Mouse (Mus musculus) heart, embryonic 14.5 days (tissue): Measurements from ENCODE around the gene Map3k5. TPM values are rescaled to one million over a fixed set of nuclear protein-coding genes. Genes with fewer than 3 reads are reported as not detected.

ENCODE experiments used
- ATAC-seq: fragments of 200-750 bp; cut with Nextera tagmentation; 2 replicates; pipeline ENCODE4 v1.8.0; 2017; ENCODE audit warnings: low read depth, moderate TSS enrichment; ENCODE audit not compliant: insufficient number of reproducible peaks, insufficient read depth, low FRiP score
- H3K27ac ChIP-seq, 2 experiments: fragments of 200-500 bp in 1 of 2; fragments of 300-500 bp in 1 of 2; sonication (generic) in 1 of 2; replicated peaks in 1 of 2; 2 replicates each; pipeline ENCODE4 v1.5.1; 2012 to 2014; ENCODE audit warnings: low read depth in 2 of 2, low read length in 2 of 2, control low read depth in 1 of 2, mild to moderate bottlenecking in 1 of 2, mixed read lengths in 1 of 2; ENCODE audit not compliant: control insufficient read depth in 1 of 2, insufficient read depth in 1 of 2
- H3K27me3 ChIP-seq: fragments of 300-500 bp; sonication (generic); 2 replicates; pipeline ENCODE4 v1.6.1; 2014; ENCODE audit warnings: mild to moderate bottlenecking, low read length, control low read depth; ENCODE audit not compliant: control insufficient read depth, insufficient read depth
- H3K36me3 ChIP-seq: fragments of 300-500 bp; sonication (generic); 2 replicates; pipeline ENCODE4 v1.6.1; 2014; ENCODE audit warnings: mild to moderate bottlenecking, control low read depth, low read length, mixed read lengths; ENCODE audit not compliant: control insufficient read depth, insufficient read depth
- H3K4me1 ChIP-seq, 2 experiments: fragments of 200-500 bp in 1 of 2; fragments of 300-500 bp in 1 of 2; sonication (generic) in 1 of 2; 2 replicates each; pipeline ENCODE4 v1.6.1; 2012 to 2014; ENCODE audit warnings: low read length in 2 of 2, control low read depth in 1 of 2, mixed read lengths in 1 of 2; ENCODE audit not compliant: control insufficient read depth in 2 of 2, insufficient read depth in 2 of 2
- H3K4me2 ChIP-seq: fragments of 300-500 bp; sonication (generic); 2 replicates; pipeline ENCODE4 v1.6.1; 2014; ENCODE audit warnings: mild to moderate bottlenecking, low read length
- H3K4me3 ChIP-seq, 2 experiments: fragments of 200-500 bp in 1 of 2; fragments of 300-500 bp in 1 of 2; sonication (generic) in 1 of 2; 2 replicates each; pipeline ENCODE4 v1.5.1; 2012 to 2014; ENCODE audit warnings: low read length in 2 of 2, mild to moderate bottlenecking in 2 of 2, control low read depth in 1 of 2, low read depth in 1 of 2, moderate library complexity in 1 of 2; ENCODE audit not compliant: control insufficient read depth in 1 of 2, insufficient read depth in 1 of 2
- H3K9ac ChIP-seq: fragments of 300-500 bp; sonication (generic); 2 replicates; pipeline ENCODE4 v1.6.1; 2014; ENCODE audit warnings: mild to moderate bottlenecking, low read length
- H3K9me3 ChIP-seq: fragments of 300-500 bp; sonication (generic); 2 replicates; pipeline ENCODE4 v1.6.1; 2016; ENCODE audit warnings: low read length, control low read depth; ENCODE audit not compliant: control insufficient read depth
- WGBS: fragments of 180-500 bp; shearing (Covaris S2); extraction: QIAGEN DNeasy Blood & Tissue Kit; methylation state at CpG from one replicate; pipeline ENCODE4 v1.1.7; 2014; 5-methylcytosine and 5-hydroxymethylcytosine counted together
- polyA plus RNA-seq: library from polyadenylated mRNA; unstranded; fragments of >200 nt; fragmentation: Nextera tagmentation; extraction: Ambion mirVana; gene quantifications from 2 replicates; pipeline ENCODE4 v1.2.1, GENCODE M21; 2014

The Map3k5 gene
- polyA plus RNA-seq, 1 experiment from 2014 or later = 4.5 TPM

DNA sequence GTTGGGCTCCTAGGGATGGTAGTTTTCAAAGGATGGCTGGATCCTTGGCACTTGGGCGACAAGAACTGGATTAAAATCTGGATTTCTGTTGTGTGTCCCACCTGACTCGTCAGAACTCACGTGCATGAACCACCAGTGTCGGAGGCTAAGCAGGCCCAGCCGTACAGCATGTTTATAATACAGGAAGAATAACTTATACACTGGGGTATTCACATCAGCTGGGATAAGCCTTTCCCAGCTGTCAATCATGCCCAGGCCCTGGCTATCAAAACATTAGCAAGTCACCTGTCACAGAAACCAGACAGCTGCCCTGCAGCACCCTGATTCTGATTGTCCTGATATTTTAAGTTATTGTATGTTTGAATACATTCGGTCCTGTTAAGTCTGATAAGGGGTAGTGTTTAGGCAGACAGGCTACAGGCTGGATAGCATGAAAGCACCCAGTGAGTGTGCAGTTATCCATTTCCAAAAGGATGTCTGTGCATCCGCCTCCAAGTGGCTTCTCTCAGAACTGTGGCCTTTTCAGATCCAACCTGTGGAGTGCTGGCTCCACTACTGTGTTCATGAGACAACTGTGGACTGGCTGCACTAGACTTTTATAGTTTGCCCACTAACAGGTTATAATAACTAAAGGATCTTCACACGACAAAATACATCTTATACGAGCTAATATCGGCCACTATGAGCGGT is 135.6 kb downstream of the Map3k5 start:
- Histone ChIP-seq H3K27me3 (no peaks in the 10 kb centered on the region), H3K27ac (no peak overlapping the region), H3K9ac (no peak overlapping the region), H3K4me3 (no peak overlapping the region), H3K4me1 (no peaks in the 10 kb centered on the region), H3K9me3 (no peaks in the 10 kb centered on the region), H3K4me2 (no peak overlapping the region), H3K36me3 (no peaks in the 10 kb centered on the region)
- WGBS = 87% methylated on average over 11 of the region's 11 CpGs
- no peak for ATAC-seq

DNA sequence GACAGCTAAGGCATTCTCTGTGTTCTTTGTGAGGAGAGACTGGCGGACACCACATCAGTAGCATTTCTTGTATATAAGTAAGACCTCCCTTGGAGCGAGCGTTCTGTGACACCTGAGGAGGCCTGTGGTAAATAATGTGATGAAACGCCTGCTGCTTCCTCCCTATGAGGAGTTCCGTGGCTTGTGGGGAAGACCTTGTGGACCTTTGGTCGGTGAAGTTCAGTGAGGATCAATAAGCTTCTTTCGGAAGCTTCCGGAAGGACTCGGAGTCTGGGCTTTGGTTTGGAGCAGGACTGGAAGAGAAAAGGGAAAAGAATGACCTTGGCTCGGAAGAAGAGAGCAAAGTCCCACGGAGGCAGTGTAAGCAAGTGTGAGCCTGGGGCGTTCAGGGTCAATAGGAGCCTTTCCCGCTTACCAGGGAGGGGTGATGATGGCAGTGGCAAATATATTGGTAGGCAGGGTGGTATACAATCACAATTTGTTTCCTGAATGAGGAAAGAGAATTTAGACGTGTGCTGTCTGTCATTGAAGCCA is 136.4 kb downstream of the Map3k5 start:
- Histone ChIP-seq H3K9ac (no peak overlapping the region), H3K4me3 (no peak overlapping the region), H3K36me3 (no peaks in the 10 kb centered on the region), H3K27me3 (no peaks in the 10 kb centered on the region), H3K4me2 (no peak overlapping the region), H3K9me3 (no peaks in the 10 kb centered on the region), H3K27ac (no peak overlapping the region), H3K4me1 (no peaks in the 10 kb centered on the region)
- WGBS = 86% methylated on average over 14 of the region's 14 CpGs
- no peak for ATAC-seq

DNA sequence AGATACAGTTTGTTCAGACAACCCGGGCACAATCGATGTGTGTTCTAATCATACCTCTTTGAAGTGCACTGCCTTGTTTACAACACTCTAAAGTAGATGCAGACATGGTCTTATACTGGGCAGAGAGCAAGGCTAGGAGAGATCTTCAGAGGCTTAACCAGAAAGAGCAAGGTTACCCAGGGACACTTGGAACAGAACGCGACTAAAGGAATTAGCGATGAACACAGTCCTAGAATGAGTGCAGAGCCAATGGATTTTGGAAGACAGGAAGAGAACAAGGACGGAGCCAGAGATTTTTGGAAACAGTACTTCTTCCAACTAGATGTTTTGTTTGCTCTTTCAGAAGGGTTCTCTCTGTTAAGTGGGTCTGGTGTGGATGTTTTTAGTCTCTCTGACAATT is 137.4 kb downstream of the Map3k5 start:
- no peaks in the 10 kb centered on the region for H3K27me3 ChIP-seq
- H3K4me1 ChIP-seq = no peaks in the 10 kb centered on the region
- WGBS = 83% methylated on average over 6 of the region's 6 CpGs
- no peaks in the 10 kb centered on the region for H3K9me3 ChIP-seq
- no peak overlapping the region for H3K4me2 ChIP-seq
- no peak overlapping the region for H3K9ac ChIP-seq
- no peak overlapping the region for H3K4me3 ChIP-seq
- no peak for ATAC-seq
- 0 out of 2 replicates have a peak, but pooled peaks cover 5% of the 10 kb centered on the region for H3K36me3 ChIP-seq
- H3K27ac ChIP-seq = no peak overlapping the region

DNA sequence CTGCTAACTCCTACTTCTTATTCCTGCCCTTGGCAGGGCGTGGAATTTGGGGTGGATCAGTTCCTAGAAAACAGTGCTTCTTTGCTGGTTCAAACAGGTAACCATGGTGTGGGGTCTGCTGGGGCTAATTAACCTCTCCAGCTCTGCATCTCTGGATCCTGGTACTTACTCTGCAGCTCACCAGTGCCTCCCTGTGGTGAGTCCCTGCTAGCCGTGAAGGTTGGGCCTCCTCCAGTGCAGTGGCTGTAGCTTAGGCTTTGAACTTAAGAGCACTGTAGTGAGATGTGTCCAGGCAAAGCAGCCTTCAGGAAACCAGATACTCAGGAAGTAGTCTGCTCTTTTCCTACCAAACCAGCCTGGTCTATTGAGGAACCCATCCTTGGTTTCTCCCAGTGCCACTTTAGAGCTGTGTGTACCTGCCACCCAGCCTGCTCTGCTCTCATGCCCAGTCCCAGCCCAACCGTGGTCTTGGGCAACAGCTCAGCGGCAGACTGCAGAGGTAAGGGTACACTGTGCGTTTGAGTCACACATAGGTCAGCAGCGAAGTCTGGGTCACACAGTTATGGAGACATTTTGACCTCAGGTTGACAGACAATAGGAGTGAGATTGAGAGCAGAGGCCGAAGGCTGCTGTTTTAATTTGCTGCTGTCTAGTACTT is 139.1 kb downstream of the Map3k5 start:
- H3K9me3 ChIP-seq = no peaks in the 10 kb centered on the region

DNA sequence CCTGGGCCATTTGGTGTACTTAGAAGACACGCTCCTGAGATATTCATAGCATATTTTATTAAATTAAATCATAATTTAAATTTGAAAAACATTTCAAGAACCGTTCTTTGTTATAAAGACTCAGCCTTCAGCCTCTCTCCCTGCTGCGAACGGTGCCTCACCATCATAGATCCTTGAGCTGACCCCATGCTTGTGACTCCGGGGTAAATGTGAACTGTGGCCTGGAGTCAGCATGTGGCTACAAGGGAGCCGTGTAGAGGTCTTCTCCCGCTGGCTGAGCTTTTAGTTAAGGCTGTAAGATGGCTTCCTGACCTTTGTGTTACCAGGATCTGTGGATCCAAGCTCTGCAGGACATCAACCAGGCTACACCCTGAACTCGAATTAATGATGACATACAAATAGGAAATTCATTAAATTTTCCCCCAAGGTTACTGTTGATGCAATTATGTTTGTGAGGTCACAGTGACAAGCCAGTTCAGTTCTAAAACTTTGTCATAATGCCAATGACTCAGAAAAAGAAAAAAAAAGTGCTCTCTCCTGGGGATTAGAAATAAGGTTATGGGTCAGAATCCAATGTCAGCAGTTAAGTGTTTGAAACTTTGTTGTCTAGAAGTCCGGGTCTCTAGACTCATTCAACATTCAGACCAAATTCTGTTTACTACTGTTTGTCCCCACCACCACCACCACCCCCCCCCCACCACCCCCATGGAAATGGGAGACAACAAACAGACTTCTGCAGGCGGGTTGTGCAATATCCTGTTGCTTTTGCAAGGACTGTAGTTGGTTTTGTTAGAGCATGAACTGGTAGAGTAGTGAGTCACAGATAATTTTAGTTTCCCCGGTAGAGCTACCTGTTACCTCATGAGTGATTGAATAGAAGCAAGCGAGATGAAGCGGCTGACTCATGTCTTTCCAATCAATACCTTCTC is 142.5 kb downstream of the Map3k5 start:
- Histone ChIP-seq H3K4me1 (no peaks in the 10 kb centered on the region), H3K4me2 (no peak overlapping the region), H3K36me3 (peaks cover 31% of the 10 kb centered on the region), H3K9ac (no peak overlapping the region), H3K27ac (no peak overlapping the region), H3K4me3 (no peak overlapping the region), H3K27me3 (no peaks in the 10 kb centered on the region), H3K9me3 (no peaks in the 10 kb centered on the region)
- ATAC-seq = no peak
- WGBS = 77% methylated on average over 13 of the region's 13 CpGs

More for the DNA sequence above, 139.1 kb downstream of the Map3k5 start:
- Histone ChIP-seq H3K27me3 (no peaks in the 10 kb centered on the region), H3K4me1 (no peaks in the 10 kb centered on the region), H3K4me2 (no peak overlapping the region), H3K4me3 (no peak overlapping the region), H3K36me3 (0 out of 2 replicates have a peak, but pooled peaks cover 10% of the 10 kb centered on the region), H3K27ac (no peak overlapping the region), H3K9ac (no peak overlapping the region)
- 0 out of 2 replicates have a peak, but pooled peaks have one; percentile 56 for ATAC-seq
- 61% methylated on average over 7 of the region's 7 CpGs for WGBS

DNA sequence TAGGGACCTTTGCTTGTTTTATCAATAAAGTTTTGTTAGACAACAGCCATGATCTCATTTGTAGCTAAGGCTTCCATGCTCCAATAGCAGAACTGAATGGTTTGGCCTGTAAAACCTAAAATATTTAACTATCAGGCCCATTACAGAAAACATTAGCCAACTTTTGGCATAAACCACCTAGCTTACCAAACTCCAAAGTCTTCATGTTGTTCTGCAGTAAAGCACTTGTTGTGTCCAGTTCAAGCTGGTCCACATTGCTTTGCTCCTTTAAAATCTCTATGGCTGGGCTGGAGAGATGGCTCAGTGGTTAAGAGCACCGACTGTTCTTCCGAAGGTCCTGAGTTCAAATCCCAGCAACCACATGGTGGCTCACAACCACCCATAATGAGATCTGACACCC is 144.1 kb downstream of the Map3k5 start:
- Histone ChIP-seq H3K4me2 (no peak overlapping the region), H3K27me3 (no peaks in the 10 kb centered on the region), H3K27ac (no peak overlapping the region), H3K9ac (no peak overlapping the region), H3K4me1 (no peaks in the 10 kb centered on the region), H3K36me3 (peaks cover 43% of the 10 kb centered on the region), H3K4me3 (no peak overlapping the region), H3K9me3 (no peaks in the 10 kb centered on the region)
- no peak for ATAC-seq
- WGBS = 98% methylated on average over 2 of the region's 2 CpGs

DNA sequence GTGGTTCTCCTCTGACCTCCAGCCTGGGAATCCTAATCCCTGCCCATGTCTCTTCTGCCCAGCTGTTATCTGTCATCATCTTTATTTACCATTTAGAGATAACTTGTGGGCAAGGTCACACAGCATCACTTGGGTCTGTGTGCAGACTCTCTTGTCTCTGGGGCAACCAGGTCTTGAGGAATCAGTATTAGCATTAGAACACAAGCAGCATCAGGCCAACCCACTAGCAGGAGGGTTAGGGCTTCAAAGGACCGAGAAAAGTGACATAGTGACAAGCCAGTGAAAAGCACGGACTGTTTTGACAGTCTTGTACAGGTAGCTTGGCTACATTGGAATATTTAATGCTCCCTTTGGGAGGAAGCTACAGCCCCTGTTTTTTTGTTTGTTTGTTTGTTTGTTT is 153.6 kb downstream of the Map3k5 start:
- WGBS = 57% methylated on average over 2 of the region's 2 CpGs
- Histone ChIP-seq H3K9ac (no peak overlapping the region), H3K4me1 (no peaks in the 10 kb centered on the region), H3K27me3 (no peaks in the 10 kb centered on the region), H3K9me3 (no peaks in the 10 kb centered on the region), H3K27ac (no peak overlapping the region), H3K36me3 (peaks cover 4% of the 10 kb centered on the region), H3K4me2 (no peak overlapping the region), H3K4me3 (no peak overlapping the region)
- ATAC-seq = no peak
